Mouse (Mus musculus) CH12F3 (cell line): ENCODE results near the gene P2ry10b.

Experiments used
- in situ Hi-C: fragments of 300-500 bp; cut with MboI; formaldehyde crosslinking; loops from 2 replicates; pipeline ENCODE4 v1.14.3; 2020; ENCODE audit warnings: low sequenced_read_pairs

P2ry10b gene

GRCm38 (mm10) chrX:107148681-107149080, at the start of gene P2ry10b:
P2ry10b (plus strand) TSS chrX:107148927.
- in situ Hi-C loops: no loop called here

- in situ Hi-C loops: no loop called here
Observed at GRCm38 (mm10) chrX:107116333-107116732, 32.4 kb upstream of the P2ry10b start.

- in situ Hi-C loops: no loop called here
Observed at GRCm38 (mm10) chrX:107116987-107117386, 31.7 kb upstream of the P2ry10b start.

- in situ Hi-C loops: no loop called here
Observed at GRCm38 (mm10) chrX:107143184-107143583, 5.5 kb upstream of the P2ry10b start.

- in situ Hi-C loops: no loop called here
Observed at GRCm38 (mm10) chrX:107143930-107144329, 4.8 kb upstream of the P2ry10b start.

- in situ Hi-C loops: no loop called here
Observed at GRCm38 (mm10) chrX:107149391-107149993, 765 bp downstream of the P2ry10b start.

- in situ Hi-C loops: loop anchor here (25.0 kb wide), 1 partner anchor 363 kb away; no protein-coding TSS in a partner anchor
Observed at GRCm38 (mm10) chrX:107150027-107150426, 1.3 kb downstream of the P2ry10b start.

- in situ Hi-C loops: loop anchor here (25.0 kb wide), 1 partner anchor 364 kb away; no protein-coding TSS in a partner anchor
Observed at GRCm38 (mm10) chrX:107150752-107151515, 2.2 kb downstream of the P2ry10b start.

- in situ Hi-C loops: loop anchor here (25.0 kb wide), 1 partner anchor 369 kb away; no protein-coding TSS in a partner anchor
Observed at GRCm38 (mm10) chrX:107156021-107156420, 7.3 kb downstream of the P2ry10b start.

- in situ Hi-C loops: loop anchor here (25.0 kb wide), 1 partner anchor 373 kb away; no protein-coding TSS in a partner anchor
Observed at GRCm38 (mm10) chrX:107160496-107160895, 11.8 kb downstream of the P2ry10b start.

- in situ Hi-C loops: loop anchor here (25.0 kb wide), 1 partner anchor 381 kb away; no protein-coding TSS in a partner anchor
Observed at GRCm38 (mm10) chrX:107168281-107168680, 19.6 kb downstream of the P2ry10b start.

- in situ Hi-C loops: loop anchor here (25.0 kb wide), 1 partner anchor 382 kb away; no protein-coding TSS in a partner anchor
Observed at GRCm38 (mm10) chrX:107169128-107169527, 20.4 kb downstream of the P2ry10b start.

GRCm38 (mm10) chrX:107178742-107179141, 30.0 kb downstream of the P2ry10b start:
- in situ Hi-C loops: no loop called here

GRCm38 (mm10) chrX:107217577-107218090, 68.9 kb downstream of the P2ry10b start:
- in situ Hi-C loops: no loop called here
